In the genomic region with DNA sequence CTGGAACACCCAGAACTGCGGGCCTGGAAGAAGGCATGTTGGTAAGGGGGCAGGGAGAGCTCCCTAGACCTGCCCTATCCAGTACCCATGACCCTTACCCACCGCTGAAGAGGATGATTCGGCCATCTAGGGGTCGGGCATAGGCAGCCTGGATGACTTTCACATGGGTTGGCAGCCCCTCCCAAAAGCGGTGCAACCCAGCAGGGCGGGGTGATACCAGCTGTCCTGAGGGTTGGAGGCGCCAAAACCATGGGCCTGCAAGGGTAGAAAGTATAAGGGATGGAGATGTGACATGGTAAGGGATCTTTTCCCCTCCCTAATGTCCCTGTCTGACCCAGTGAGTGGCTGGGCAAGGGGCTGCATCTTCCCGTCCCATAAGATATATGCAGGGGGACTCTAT, we compare ENCODE assay signal across 20 mouse cellular contexts. TPM values are rescaled to one million over a fixed set of nuclear protein-coding genes. Genes with fewer than 3 reads are reported as not detected.
"Had no signal": no experiment of that assay in that cellular context is flagged by ENCODE, and none has a peak within 500 bp of the region (broad histone marks: within the 10 kb centered on the region; RNA-seq: fewer than 3 reads in every experiment).

No protein-coding gene starts in this region.

- ATAC-seq: liver, embryonic 12.5 days had no signal

- DNase-seq: kidney, adult 11 months; kidney, adult 9 months; kidney, postnatal 25 days; layer of hippocampus, adult 9-11 months; layer of hippocampus, postnatal 36 days; lung, embryonic 14.5 days; lung, postnatal 10 days; lung, postnatal 4 days; retina, postnatal 1 day; right cerebral cortex, postnatal 4 days; spleen, adult 18-20 months; thymus, adult 18-20 months; thymus, postnatal 14 days had no signal

- H3K27ac ChIP-seq: limb, embryonic 15.5 days; liver, embryonic 12.5 days; midbrain, embryonic 10.5 days; neural tube, embryonic 12.5 days had no signal

- H3K9ac ChIP-seq: limb, embryonic 15.5 days; liver, embryonic 12.5 days; lung, embryonic 14.5 days; neural tube, embryonic 12.5 days had no signal

- H3K4me1 ChIP-seq: liver, embryonic 12.5 days had no signal

- H3K9me3 ChIP-seq: limb, embryonic 15.5 days; liver, embryonic 12.5 days; midbrain, embryonic 10.5 days; neural tube, embryonic 12.5 days had no signal

- H3K36me3 ChIP-seq: limb, embryonic 15.5 days; liver, embryonic 12.5 days; midbrain, embryonic 10.5 days; neural tube, embryonic 12.5 days had no signal

- H3K27me3 ChIP-seq: limb, embryonic 15.5 days; neural tube, embryonic 12.5 days had no signal

- H3K4me3 ChIP-seq: liver, embryonic 12.5 days; myocyte; neural tube, embryonic 12.5 days had no signal

RNA-seq across cellular contexts. Expression of a gene that starts 13.8 kb away (rescaled TPM):
- polyA plus RNA-seq: myocyte had no signal

RNA-seq across cellular contexts. Expression of a gene that starts 29.1 kb away (rescaled TPM):
- polyA plus RNA-seq: liver, embryonic 12.5 days had no signal

RNA-seq across cellular contexts. Expression of a gene that starts 30.6 kb away (rescaled TPM):
- polyA plus RNA-seq: liver, embryonic 12.5 days; liver, embryonic 16.5 days; stomach, embryonic 14.5 days had no signal
